Mouse (Mus musculus) heart, embryonic 13.5 days (tissue): ENCODE data around the gene Kcnq1. TPM values are rescaled to one million over a fixed set of nuclear protein-coding genes. Genes with fewer than 3 reads are reported as not detected.

Experiments
- ATAC-seq: fragments of 200-750 bp; cut with Nextera tagmentation; 2 replicates; pipeline ENCODE4 v1.8.0; 2017; ENCODE audit warnings: moderate TSS enrichment; ENCODE audit not compliant: insufficient number of reproducible peaks, low FRiP score, low TSS enrichment; ENCODE audit errors: extremely low read depth
- H3K27ac ChIP-seq: fragments of 300-500 bp; sonication (generic); replicated peaks from 2 replicates; pipeline ENCODE4 v1.5.1; 2015; ENCODE audit warnings: moderate library complexity, mild to moderate bottlenecking, inconsistent platforms
- H3K27me3 ChIP-seq: fragments of 300-500 bp; sonication (generic); replicated peaks from 2 replicates; pipeline ENCODE4 v1.6.1; 2015; ENCODE audit warnings: mild to moderate bottlenecking, inconsistent platforms
- H3K36me3 ChIP-seq: fragments of 300-500 bp; sonication (generic); 2 replicates; pipeline ENCODE4 v1.6.1; 2015; ENCODE audit warnings: mild to moderate bottlenecking, inconsistent platforms
- H3K4me1 ChIP-seq: fragments of 300-500 bp; sonication (generic); 2 replicates; pipeline ENCODE4 v1.6.1; 2015; ENCODE audit warnings: inconsistent platforms
- H3K4me2 ChIP-seq: fragments of 300-500 bp; sonication (generic); 2 replicates; pipeline ENCODE4 v1.6.1; 2015; ENCODE audit warnings: inconsistent platforms, mild to moderate bottlenecking, moderate library complexity
- H3K4me3 ChIP-seq: fragments of 300-500 bp; sonication (generic); 2 replicates; pipeline ENCODE4 v1.5.1; 2015; ENCODE audit warnings: moderate library complexity, mild to moderate bottlenecking, inconsistent platforms
- H3K9ac ChIP-seq: fragments of 300-500 bp; sonication (generic); 2 replicates; pipeline ENCODE4 v1.6.1; 2015; ENCODE audit warnings: inconsistent platforms, mild to moderate bottlenecking, moderate library complexity
- H3K9me3 ChIP-seq: fragments of 300-500 bp; sonication (generic); 2 replicates; pipeline ENCODE4 v1.6.1; 2016; ENCODE audit warnings: inconsistent platforms
- WGBS: fragments of 180-500 bp; shearing (Covaris S2); methylation state at CpG from one replicate; pipeline ENCODE4 v1.1.7; 2015; ENCODE audit warnings: mixed read lengths; 5-methylcytosine and 5-hydroxymethylcytosine counted together
- polyA plus RNA-seq: library from polyadenylated mRNA; unstranded; fragments of >200 nt; fragmentation: Nextera tagmentation; extraction: Ambion mirVana; gene quantifications from 2 replicates; pipeline ENCODE4 v1.2.1, GENCODE M21; 2015

The Kcnq1 gene
- polyA plus RNA-seq, 1 experiment from 2014 or later: 15.6 TPM

GRCm38 (mm10) chr7:143138789-143139188 is 32.6 kb downstream of the Kcnq1 start:
- no peak overlapping the region for H3K4me2 ChIP-seq
- ATAC-seq: no peak
- H3K27me3 ChIP-seq: no peaks in the 10 kb centered on the region
- no peak overlapping the region for H3K4me3 ChIP-seq
- WGBS: 36% methylated on average over 1 of the region's 1 CpGs
- H3K36me3 ChIP-seq: no peaks in the 10 kb centered on the region
- peaks cover 67% of the 10 kb centered on the region for H3K4me1 ChIP-seq
- H3K9me3 ChIP-seq: no peaks in the 10 kb centered on the region
- peak overlapping the region; percentile 79 for H3K27ac ChIP-seq
- 0 out of 2 replicates have a peak overlapping the region, but pooled peaks have one; percentile 15 for H3K9ac ChIP-seq

GRCm38 (mm10) chr7:143139932-143140331 is 33.8 kb downstream of the Kcnq1 start:
- no peak for ATAC-seq
- H3K27me3 ChIP-seq: no peaks in the 10 kb centered on the region
- no peaks in the 10 kb centered on the region for H3K9me3 ChIP-seq
- H3K4me3 ChIP-seq: no peak overlapping the region
- H3K4me2 ChIP-seq: peak overlapping the region; percentile 32
- peaks cover 67% of the 10 kb centered on the region for H3K4me1 ChIP-seq
- H3K36me3 ChIP-seq: no peaks in the 10 kb centered on the region
- peak overlapping the region; percentile 79 for H3K27ac ChIP-seq
- 0 out of 2 replicates have a peak overlapping the region, but pooled peaks have one; percentile 15 for H3K9ac ChIP-seq
- WGBS: 28% methylated on average over 4 of the region's 4 CpGs

GRCm38 (mm10) chr7:143142680-143143079 is 36.5 kb downstream of the Kcnq1 start:
- 82% methylated on average over 2 of the region's 2 CpGs for WGBS
- H3K9ac ChIP-seq: no peak overlapping the region

GRCm38 (mm10) chr7:143147015-143147414 is 40.9 kb downstream of the Kcnq1 start:
- H3K9me3 ChIP-seq: no peaks in the 10 kb centered on the region
- ATAC-seq: no peak
- WGBS: 62% methylated on average over 5 of the region's 5 CpGs
- H3K4me2 ChIP-seq: no peak overlapping the region
- no peaks in the 10 kb centered on the region for H3K36me3 ChIP-seq
- no peak overlapping the region for H3K27ac ChIP-seq
- peaks cover 35% of the 10 kb centered on the region for H3K4me1 ChIP-seq
- no peak overlapping the region for H3K4me3 ChIP-seq
- H3K9ac ChIP-seq: peak overlapping the region; percentile 30; the same call in 1 of the 2 replicates
- no peaks in the 10 kb centered on the region for H3K27me3 ChIP-seq

More at GRCm38 (mm10) chr7:143142680-143143079, 36.5 kb downstream of the Kcnq1 start:
- no peak overlapping the region for H3K27ac ChIP-seq
- H3K4me3 ChIP-seq: no peak overlapping the region
- H3K27me3 ChIP-seq: no peaks in the 10 kb centered on the region
- H3K36me3 ChIP-seq: no peaks in the 10 kb centered on the region
- ATAC-seq: no peak
- H3K4me2 ChIP-seq: no peak overlapping the region
- peaks cover 72% of the 10 kb centered on the region for H3K4me1 ChIP-seq
- H3K9me3 ChIP-seq: no peaks in the 10 kb centered on the region

- Histone ChIP-seq H3K4me1 (peaks cover 39% of the 10 kb centered on the region), H3K36me3 (no peaks in the 10 kb centered on the region), H3K9me3 (no peaks in the 10 kb centered on the region), H3K27ac (no peak overlapping the region), H3K4me2 (no peak overlapping the region), H3K27me3 (no peaks in the 10 kb centered on the region), H3K4me3 (no peak overlapping the region), H3K9ac (no peak overlapping the region)
- no peak for ATAC-seq
- 8% methylated on average over 2 of the region's 2 CpGs for WGBS
These were observed 45.0 kb downstream of the Kcnq1 start for GRCm38 (mm10) chr7:143151171-143151570.

DNA sequence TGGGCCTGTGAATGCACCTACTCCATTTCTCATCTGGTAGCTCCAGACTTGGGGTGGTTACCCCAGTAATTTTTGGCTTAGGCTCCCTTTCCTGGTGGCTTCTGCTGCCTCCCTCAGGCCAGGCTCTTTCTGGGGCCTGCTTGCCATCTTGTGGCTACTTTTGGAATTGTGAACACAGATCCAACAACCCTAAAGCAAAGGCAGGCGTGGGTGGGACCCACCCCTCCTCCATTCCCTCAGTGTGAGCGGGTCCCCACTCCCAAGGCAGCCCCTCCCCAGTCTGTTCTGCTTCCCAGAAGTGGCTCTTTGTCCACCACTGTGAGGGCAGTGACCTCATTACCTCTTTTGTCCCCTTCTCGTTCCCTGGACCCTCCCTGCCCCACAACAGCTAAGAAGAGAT is 46.2 kb downstream of the Kcnq1 start:
- H3K9me3 ChIP-seq: no peaks in the 10 kb centered on the region
- no peaks in the 10 kb centered on the region for H3K36me3 ChIP-seq
- no peak overlapping the region for H3K9ac ChIP-seq
- H3K27ac ChIP-seq: no peak overlapping the region
- 40% methylated on average over 3 of the region's 3 CpGs for WGBS
- no peaks in the 10 kb centered on the region for H3K27me3 ChIP-seq
- no peak overlapping the region for H3K4me3 ChIP-seq
- peaks cover 27% of the 10 kb centered on the region for H3K4me1 ChIP-seq
- no peak overlapping the region for H3K4me2 ChIP-seq
- no peak for ATAC-seq

- Histone ChIP-seq H3K9ac (peak overlapping the region; percentile 74), H3K27ac (peak overlapping the region; percentile 90), H3K36me3 (no peaks in the 10 kb centered on the region), H3K4me2 (peak overlapping the region; percentile 68), H3K4me1 (peaks cover 31% of the 10 kb centered on the region), H3K27me3 (no peaks in the 10 kb centered on the region), H3K4me3 (peak overlapping the region; percentile 37), H3K9me3 (no peaks in the 10 kb centered on the region)
- 2% methylated on average over 18 of the region's 18 CpGs for WGBS
- ATAC-seq: peak; percentile 60
These were observed 47.8 kb downstream of the Kcnq1 start for GRCm38 (mm10) chr7:143153915-143154373.

DNA sequence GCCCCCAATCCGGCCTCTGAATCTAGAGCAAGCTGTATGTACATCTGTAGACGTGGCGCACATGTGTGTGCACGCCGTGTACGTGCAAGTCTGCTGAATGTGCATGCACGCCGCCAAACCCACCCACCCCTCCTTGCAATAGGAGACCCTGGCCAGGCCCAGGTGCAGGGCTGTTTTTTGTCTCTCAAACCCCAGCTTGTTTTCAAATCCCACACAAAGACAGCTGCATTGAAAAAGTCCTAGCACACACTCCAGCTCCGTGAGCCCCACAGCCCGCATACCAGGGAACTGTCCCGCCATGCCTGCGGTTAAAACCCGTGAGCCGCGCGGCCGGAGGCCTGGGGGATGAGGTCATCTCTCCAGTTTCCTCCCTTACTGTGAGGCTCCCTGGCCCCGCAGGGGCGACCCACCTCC is 48.3 kb downstream of the Kcnq1 start:
- Histone ChIP-seq H3K4me2 (peak overlapping the region; percentile 68), H3K9me3 (no peaks in the 10 kb centered on the region), H3K4me1 (peaks cover 36% of the 10 kb centered on the region), H3K9ac (peak overlapping the region; percentile 74), H3K4me3 (peak overlapping the region; percentile 37; the same call in 1 of the 2 replicates), H3K36me3 (no peaks in the 10 kb centered on the region), H3K27me3 (no peaks in the 10 kb centered on the region), H3K27ac (peak overlapping the region; percentile 90)
- ATAC-seq: peak; percentile 53; the same call in 1 of the 2 replicates
- 13% methylated on average over 19 of the region's 19 CpGs for WGBS

DNA sequence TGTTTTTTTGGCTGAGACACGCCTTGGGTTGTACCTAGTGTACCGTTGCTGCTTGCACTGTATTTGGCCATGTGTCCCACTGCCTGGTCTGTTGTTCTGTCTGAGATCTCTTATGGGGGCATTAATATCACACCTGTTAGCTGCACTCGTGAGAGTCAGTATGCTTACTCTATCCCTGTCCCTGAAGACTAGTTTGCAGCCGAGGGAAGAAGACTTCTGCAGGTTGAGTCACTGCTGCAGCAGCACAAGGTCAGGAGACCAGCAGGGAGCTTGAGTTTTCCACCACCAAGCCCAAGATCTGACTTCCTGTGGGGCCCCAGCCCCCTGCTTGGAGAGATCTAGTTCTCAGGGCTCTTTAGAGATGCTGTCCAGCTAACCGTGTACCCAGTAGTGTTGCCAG is 49.1 kb downstream of the Kcnq1 start:
- no peak overlapping the region for H3K4me3 ChIP-seq
- peak overlapping the region; percentile 90 for H3K27ac ChIP-seq
- no peak overlapping the region for H3K4me2 ChIP-seq
- H3K27me3 ChIP-seq: no peaks in the 10 kb centered on the region
- peaks cover 44% of the 10 kb centered on the region for H3K4me1 ChIP-seq
- no peaks in the 10 kb centered on the region for H3K9me3 ChIP-seq
- H3K36me3 ChIP-seq: no peaks in the 10 kb centered on the region
- peak overlapping the region; percentile 74 for H3K9ac ChIP-seq
- no peak for ATAC-seq
- 29% methylated on average over 5 of the region's 5 CpGs for WGBS

DNA sequence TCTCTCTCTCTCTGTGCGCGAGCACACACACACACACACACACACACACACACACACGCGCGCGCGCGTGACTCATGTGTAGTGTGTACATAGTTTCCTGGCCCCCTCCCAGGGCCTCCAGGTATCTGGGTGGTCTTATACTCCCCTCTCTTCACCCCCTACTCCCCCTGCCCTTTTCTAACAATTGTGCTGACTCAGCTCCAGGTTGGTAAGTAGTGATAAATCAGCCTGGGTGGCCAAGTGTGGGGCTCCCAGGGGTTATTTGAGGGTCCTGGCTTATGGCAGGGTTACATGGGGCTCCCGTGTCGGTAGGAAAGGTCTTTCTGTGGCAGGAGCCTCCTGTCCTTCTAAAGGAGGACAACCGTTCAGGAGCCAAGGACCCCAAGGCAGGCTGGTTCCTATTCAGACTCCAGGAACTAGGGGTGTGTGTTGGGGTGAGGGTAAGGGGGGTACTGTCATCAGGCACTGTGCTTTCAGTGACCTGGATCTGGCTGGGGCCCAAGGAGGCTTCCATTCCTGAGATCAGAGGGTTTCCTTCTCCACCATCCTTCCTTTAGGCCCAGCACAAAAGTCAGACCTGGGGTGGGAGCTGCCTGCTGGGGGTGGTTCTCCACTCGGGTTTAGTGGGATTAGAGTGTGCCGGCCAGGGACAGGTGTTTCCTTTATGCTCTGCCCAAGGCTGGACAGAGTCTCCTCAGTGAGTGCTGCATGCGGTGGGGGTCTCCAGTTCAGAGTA is 52.7 kb downstream of the Kcnq1 start:
- ATAC-seq: no peak
- Histone ChIP-seq H3K4me1 (peaks cover 42% of the 10 kb centered on the region), H3K4me3 (no peak overlapping the region), H3K36me3 (no peaks in the 10 kb centered on the region), H3K4me2 (no peak overlapping the region), H3K27ac (no peak overlapping the region), H3K9ac (peak overlapping the region; percentile 51; the same call in 1 of the 2 replicates), H3K27me3 (no peaks in the 10 kb centered on the region), H3K9me3 (no peaks in the 10 kb centered on the region)
- 79% methylated on average over 14 of the region's 14 CpGs for WGBS

GRCm38 (mm10) chr7:143159446-143159845 is 53.3 kb downstream of the Kcnq1 start:
- Histone ChIP-seq H3K9me3 (no peaks in the 10 kb centered on the region), H3K27me3 (no peaks in the 10 kb centered on the region), H3K9ac (peak overlapping the region; percentile 51), H3K4me1 (peaks cover 36% of the 10 kb centered on the region), H3K4me3 (no peak overlapping the region), H3K4me2 (0 out of 2 replicates have a peak overlapping the region, but pooled peaks have one; percentile 24), H3K36me3 (no peaks in the 10 kb centered on the region), H3K27ac (peak overlapping the region; percentile 51; the same call in 1 of the 2 replicates)
- no peak for ATAC-seq
- WGBS: 53% methylated on average over 11 of the region's 11 CpGs
